Mouse (Mus musculus): Measurements from ENCODE around the gene Purb. TPM values are rescaled to one million over a fixed set of nuclear protein-coding genes. Genes with fewer than 3 reads are reported as not detected.
A peak's percentile ranks its signal among the peaks of the same experiment; 100 is the strongest.
"Not testable (repeated sequence)": the region's sequence is repeated elsewhere in the genome, so short reads cannot be mapped to it uniquely, and the experiment has no call there.

The Purb gene
- total RNA-seq, 2 experiments from 2014 or later, result 279 to 284 TPM

GRCm38 (mm10) chr11:6468541-6468940 is 7.2 kb downstream of the Purb start:
- DNase-seq (ENCODE audit: extremely low spot score in 1 of 2, low spot score in 2 of 2), result no peak
- intact Hi-C loops (cut with DNase I), result no loop called here
- no peak overlapping the region for H3K4me3 ChIP-seq

GRCm38 (mm10) chr11:6465122-6465521 is 10.6 kb downstream of the Purb start:
- TF ChIP-seq CTCF (IDR thresholded peaks at IDR 0.05), result peak; percentile 63
- Histone ChIP-seq H3K4me3 (no peak overlapping the region), H3K27ac (no peak overlapping the region)
- intact Hi-C loops (cut with DNase I), result no loop called here
- DNase-seq (ENCODE audit: extremely low spot score in 1 of 2, low spot score in 2 of 2), result peak; percentile 55 to 57

More at GRCm38 (mm10) chr11:6468541-6468940, 7.2 kb downstream of the Purb start:
- H3K27ac ChIP-seq, result no peak overlapping the region
- no peak for TF ChIP-seq CTCF (IDR thresholded peaks at IDR 0.05)

GRCm38 (mm10) chr11:6463159-6463837 is 12.4 kb downstream of the Purb start:
- Histone ChIP-seq H3K4me3 (no peak overlapping the region), H3K27ac (no peak overlapping the region)
- no peak for TF ChIP-seq CTCF (IDR thresholded peaks at IDR 0.05)
- DNase-seq (ENCODE audit: extremely low spot score in 1 of 2, low spot score in 2 of 2), result no peak
- intact Hi-C loops (cut with DNase I), result no loop called here

- no peak for DNase-seq (ENCODE audit: extremely low spot score in 1 of 2, low spot score in 2 of 2)
- Histone ChIP-seq H3K27ac (no peak overlapping the region), H3K4me3 (no peak overlapping the region)
- no peak for TF ChIP-seq CTCF (IDR thresholded peaks at IDR 0.05)
- intact Hi-C loops (cut with DNase I), result no loop called here
Measured at GRCm38 (mm10) chr11:6456083-6456482, 19.6 kb downstream of the Purb start.

- DNase-seq (ENCODE audit: extremely low spot score in 1 of 2, low spot score in 2 of 2); H3K4me3 ChIP-seq; H3K27ac ChIP-seq; intact Hi-C loops (cut with DNase I): not testable (repeated sequence)
Measured at GRCm38 (mm10) chr11:6448155-6448554, 27.6 kb downstream of the Purb start.

- no peak for DNase-seq (ENCODE audit: extremely low spot score in 1 of 2, low spot score in 2 of 2)
- no peak overlapping the region for H3K27ac ChIP-seq
- H3K4me3 ChIP-seq, result no peak overlapping the region
- intact Hi-C loops (cut with DNase I), result no loop called here
- no peak for TF ChIP-seq CTCF (IDR thresholded peaks at IDR 0.05)
Measured at GRCm38 (mm10) chr11:6447493-6447892, 28.2 kb downstream of the Purb start.

- intact Hi-C loops (cut with DNase I), result no loop called here
- no peak for DNase-seq (ENCODE audit: extremely low spot score in 1 of 2, low spot score in 2 of 2)
- TF ChIP-seq CTCF (IDR thresholded peaks at IDR 0.05), result no peak
- H3K4me3 ChIP-seq, result no peak overlapping the region
- no peak overlapping the region for H3K27ac ChIP-seq
Measured at GRCm38 (mm10) chr11:6445951-6446350, 29.8 kb downstream of the Purb start.

- intact Hi-C loops (cut with DNase I), result no loop called here
- TF ChIP-seq CTCF (IDR thresholded peaks at IDR 0.05), result no peak; the same call in 1 of the 2 replicates
- Histone ChIP-seq H3K27ac (no peak overlapping the region), H3K4me3 (no peak overlapping the region)
- DNase-seq (ENCODE audit: extremely low spot score in 1 of 2, low spot score in 2 of 2), result no peak
Measured at GRCm38 (mm10) chr11:6445441-6445840, 30.3 kb downstream of the Purb start.

GRCm38 (mm10) chr11:6444077-6444853 is 31.5 kb downstream of the Purb start, which contains the start of gene H2afv:
H2afv (minus strand) TSS chr11:6444443.
- DNase-seq (ENCODE audit: extremely low spot score in 1 of 2, low spot score in 2 of 2), result peak; percentile 99
- Histone ChIP-seq H3K4me3 (peak within 1 kb of the TSS; percentile 76), H3K27ac (peak within 1 kb of the TSS; percentile 88)
- intact Hi-C loops (cut with DNase I), result loop anchor here (1.0 kb wide), 1 partner anchor 32 kb away; no protein-coding TSS in a partner anchor
- peak; percentile 26 for TF ChIP-seq CTCF (IDR thresholded peaks at IDR 0.05)

- TF ChIP-seq CTCF (IDR thresholded peaks at IDR 0.05), result no peak
- H3K4me3 ChIP-seq, result peak overlapping the region; percentile 76
- intact Hi-C loops (cut with DNase I), result loop anchor here (1.0 kb wide), 1 partner anchor 33 kb away; no protein-coding TSS in a partner anchor
- no peak for DNase-seq (ENCODE audit: extremely low spot score in 1 of 2, low spot score in 2 of 2)
- peak overlapping the region; percentile 88 for H3K27ac ChIP-seq
Measured at GRCm38 (mm10) chr11:6443727-6444076, 32.0 kb downstream of the Purb start.

GRCm38 (mm10) chr11:6443102-6443501 is 32.6 kb downstream of the Purb start:
- H3K4me3 ChIP-seq, result peak overlapping the region; percentile 76
- intact Hi-C loops (cut with DNase I), result no loop called here
- no peak for DNase-seq (ENCODE audit: extremely low spot score in 1 of 2, low spot score in 2 of 2)
- TF ChIP-seq CTCF (IDR thresholded peaks at IDR 0.05), result no peak
- no peak overlapping the region for H3K27ac ChIP-seq

- intact Hi-C loops (cut with DNase I), result no loop called here
- TF ChIP-seq CTCF (IDR thresholded peaks at IDR 0.05), result no peak
- no peak overlapping the region for H3K27ac ChIP-seq
- DNase-seq (ENCODE audit: extremely low spot score in 1 of 2, low spot score in 2 of 2), result no peak
- no peak overlapping the region for H3K4me3 ChIP-seq
Measured at GRCm38 (mm10) chr11:6442566-6442965, 33.2 kb downstream of the Purb start.

All from left cerebral cortex, adult 2 months (tissue).